Mouse (Mus musculus): ENCODE results near the gene Adamts1.

GRCm38 (mm10) chr16:85779775-85780174, 23.1 kb downstream of the Adamts1 start:
- no peak for TF ChIP-seq CTCF (IDR thresholded peaks at IDR 0.05; ENCODE audit: extremely low read depth, insufficient read depth, low read length)
- TF ChIP-seq POLR2A (IDR thresholded peaks at IDR 0.05; ENCODE audit: extremely low read depth, insufficient read depth, low read length): no peak

Measured in cortical plate, adult 2 months (tissue).